Mouse (Mus musculus): ENCODE data around the gene Cep131.

- no peak for TF ChIP-seq CTCF (IDR thresholded peaks at IDR 0.05; ENCODE audit: borderline replicate concordance, control insufficient read depth, extremely low read depth, insufficient read depth, low read length, poor library complexity)
- TF ChIP-seq POLR2A (IDR thresholded peaks at IDR 0.05; ENCODE audit: control insufficient read depth, extremely low read depth, insufficient read depth, low read length, poor library complexity): no peak
These were observed 13.5 kb downstream of the Cep131 start for GRCm38 (mm10) chr11:120072986-120073647.
